Mouse (Mus musculus) CH12.LX (cell line): ENCODE measurements around the gene Bmp7.

Source experiments
- CTCF ChIP-seq, 2 experiments: IDR thresholded peaks in 1 of 2; conservative IDR thresholded peaks in 1 of 2; 2 replicates each; pipeline ENCODE4 v1.5.1; 2011 to 2012; ENCODE audit warnings: low read depth in 2 of 2, low read length in 2 of 2, improper control_type of control experiment in 1 of 2, inconsistent platforms in 1 of 2, mild to moderate bottlenecking in 1 of 2, moderate library complexity in 1 of 2
- EP300 ChIP-seq: IDR thresholded peaks from 2 replicates; pipeline ENCODE4 v1.6.1; 2011; ENCODE audit warnings: low read length, improper control_type of control experiment
- SIN3A ChIP-seq: IDR thresholded peaks from 2 replicates; pipeline ENCODE4 v1.6.1; 2012; ENCODE audit warnings: low read length, improper control_type of control experiment, inconsistent platforms
- TBP ChIP-seq: conservative IDR thresholded peaks from 2 replicates; pipeline ENCODE4 v1.6.1; 2011; ENCODE audit warnings: low read depth, low read length, improper control_type of control experiment
- ZC3H11A ChIP-seq: IDR thresholded peaks from 2 replicates; pipeline ENCODE4 v1.6.1; 2012; ENCODE audit warnings: low read depth, mild to moderate bottlenecking, inconsistent platforms, low read length, improper control_type of control experiment

- no peak for TF ChIP-seq CTCF (conservative IDR thresholded peaks at IDR 0.05 in 1 of 2, IDR thresholded peaks at IDR 0.05 in 1 of 2; ENCODE audit: low read depth in 2 of 2, low read length in 2 of 2)
- TF ChIP-seq ZC3H11A, result no peak
- no peak for TF ChIP-seq EP300
- TF ChIP-seq TBP, result no peak
- no peak for TF ChIP-seq SIN3A
Observed at GRCm38 (mm10) chr2:172975159-172975558, 35.0 kb upstream of the Bmp7 start.
